Mouse (Mus musculus): Measurements from ENCODE around the gene Rnf34.

Rnf34 gene

GRCm38 (mm10) chr5:122900558-122901171 is 50.8 kb downstream of the Rnf34 start:
- DNase-seq (ENCODE audit: low spot score) = no peak

- DNase-seq (ENCODE audit: low spot score) = no peak
These were observed 51.3 kb downstream of the Rnf34 start for GRCm38 (mm10) chr5:122901179-122901578.

- no peak for DNase-seq (ENCODE audit: low spot score)
These were observed 51.8 kb downstream of the Rnf34 start for GRCm38 (mm10) chr5:122901666-122902065.

GRCm38 (mm10) chr5:122902228-122902627 is 52.4 kb downstream of the Rnf34 start:
- DNase-seq (ENCODE audit: low spot score) = no peak

GRCm38 (mm10) chr5:122903165-122903564 is 53.3 kb downstream of the Rnf34 start:
- DNase-seq (ENCODE audit: low spot score) = no peak

- no peak for DNase-seq (ENCODE audit: low spot score)
These were observed 57.3 kb downstream of the Rnf34 start for GRCm38 (mm10) chr5:122907182-122907581.

GRCm38 (mm10) chr5:122908001-122908400 is 58.2 kb downstream of the Rnf34 start:
- DNase-seq (ENCODE audit: low spot score) = no peak

- no peak for DNase-seq (ENCODE audit: low spot score)
These were observed 59.6 kb downstream of the Rnf34 start for GRCm38 (mm10) chr5:122909481-122909880.

GRCm38 (mm10) chr5:122912863-122913262 is 63.0 kb downstream of the Rnf34 start:
- DNase-seq (ENCODE audit: low spot score) = no peak

GRCm38 (mm10) chr5:122916147-122916546 is 66.3 kb downstream of the Rnf34 start:
- no peak for DNase-seq (ENCODE audit: low spot score)

- peak; percentile 72 for DNase-seq (ENCODE audit: low spot score)
These were observed 68.3 kb downstream of the Rnf34 start for GRCm38 (mm10) chr5:122917982-122918711.

- no peak for DNase-seq (ENCODE audit: low spot score)
These were observed 70.7 kb downstream of the Rnf34 start for GRCm38 (mm10) chr5:122920557-122920956.

Data from embryo, embryonic 10.5 days (tissue).